Mouse (Mus musculus): Measurements from ENCODE around the gene S100a16.

- TF ChIP-seq CTCF (IDR thresholded peaks at IDR 0.05; ENCODE audit: low read depth, low read length) (no peak), POLR2A (IDR thresholded peaks at IDR 0.05; ENCODE audit: extremely low read depth, insufficient read depth, low read length) (no peak)
These were observed 10.5 kb upstream of the S100a16 start, which contains the start of gene S100a14 for GRCm38 (mm10) chr3:90526580-90526979.
